Mouse (Mus musculus): Measurements from ENCODE around the gene Olfr653.

DNA sequence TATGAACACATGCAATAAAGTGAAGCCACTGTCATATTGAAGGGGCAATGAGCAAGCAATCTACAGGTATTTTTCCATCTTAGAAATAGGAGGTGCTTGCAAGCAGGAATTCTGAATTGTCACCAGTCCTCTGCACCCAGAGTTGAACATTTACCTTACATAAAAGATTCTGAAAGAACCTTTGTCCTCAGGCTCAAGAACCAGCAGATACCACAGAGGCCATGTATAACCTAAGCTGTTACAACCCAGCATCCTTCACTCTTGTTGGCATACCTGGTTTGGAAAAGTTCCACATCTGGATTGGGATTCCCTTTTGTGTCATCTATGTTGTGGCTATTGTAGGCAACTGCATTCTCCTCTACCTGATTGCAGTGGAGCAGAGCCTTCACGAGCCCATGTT, 24.4 kb upstream of the Olfr653 start:
- no peak for TF ChIP-seq CTCF (conservative IDR thresholded peaks at IDR 0.05; ENCODE audit: insufficient read depth, insufficient read length, low read depth, low read length)
- no peak for TF ChIP-seq POLR2A (IDR thresholded peaks at IDR 0.05; ENCODE audit: low read depth, low read length)
